In genomic region chr9:62025056-62025455, GRCm38 (mm10) we compare ENCODE assay signal across 28 mouse cellular contexts. TPM values are rescaled to one million over a fixed set of nuclear protein-coding genes. Genes with fewer than 3 reads are reported as not detected.
A peak's percentile ranks its signal among the peaks of the same experiment; 100 is the strongest.
DNase-seq lines count a peak whose midpoint lies in the region; ATAC-seq and TF ChIP-seq lines count a peak whose summit lies in the region.
"Had no signal": no experiment of that assay in that cellular context is flagged by ENCODE, and none has a peak within 500 bp of the region (broad histone marks: within the 10 kb centered on the region; RNA-seq: fewer than 3 reads in every experiment).

No protein-coding gene starts in this region.

- H3K36me3 ChIP-seq in intestine, embryonic 15.5 days, result no peaks in the 10 kb centered on the region
- no peaks in the 10 kb centered on the region for H3K36me3 ChIP-seq in intestine, postnatal 0 days (ENCODE audit: control insufficient read depth, insufficient read depth)
- no peaks in the 10 kb centered on the region for H3K36me3 ChIP-seq in stomach, embryonic 16.5 days (ENCODE audit: control insufficient read depth, insufficient read depth, low read length)
- H3K36me3 ChIP-seq: hindbrain, embryonic 13.5 days; limb, embryonic 12.5 days; liver, embryonic 15.5 days; midbrain, embryonic 12.5 days; neural tube, embryonic 13.5 days had no signal

- H3K27me3 ChIP-seq in intestine, embryonic 15.5 days (replicated peaks), result 0 out of 2 replicates have a peak, but pooled peaks cover 3% of the 10 kb centered on the region
- 0 out of 2 replicates have a peak, but pooled peaks cover 13% of the 10 kb centered on the region for H3K27me3 ChIP-seq in intestine, postnatal 0 days (replicated peaks; ENCODE audit: control insufficient read depth, insufficient read depth, low read length)
- no peaks in the 10 kb centered on the region for H3K27me3 ChIP-seq in stomach, embryonic 16.5 days (ENCODE audit: control insufficient read depth, insufficient read depth, low read length)

- H3K4me3 ChIP-seq in intestine, embryonic 15.5 days (replicated peaks), result no peak overlapping the region
- H3K4me3 ChIP-seq in intestine, postnatal 0 days (ENCODE audit: low read depth, low read length), result no peak overlapping the region
- peak overlapping the region; percentile 23 for H3K4me3 ChIP-seq in stomach, embryonic 16.5 days (replicated peaks; ENCODE audit: low read length)
- H3K4me3 ChIP-seq: erythroblast, embryonic 14.5 days; hindbrain, embryonic 13.5 days; limb, embryonic 12.5 days; liver, embryonic 15.5 days; midbrain, embryonic 12.5 days; neural tube, embryonic 13.5 days had no signal

- H3K9me3 ChIP-seq in intestine, embryonic 15.5 days, result no peaks in the 10 kb centered on the region
- no peaks in the 10 kb centered on the region for H3K9me3 ChIP-seq in intestine, postnatal 0 days (ENCODE audit: control insufficient read depth)
- no peaks in the 10 kb centered on the region for H3K9me3 ChIP-seq in stomach, embryonic 16.5 days (replicated peaks; ENCODE audit: control insufficient read depth, low read length)
- H3K9me3 ChIP-seq: hindbrain, embryonic 13.5 days; limb, embryonic 12.5 days; liver, embryonic 15.5 days; midbrain, embryonic 12.5 days; neural tube, embryonic 13.5 days had no signal

- no peak for ATAC-seq in intestine, embryonic 15.5 days
- no peak for ATAC-seq in intestine, postnatal 0 days
- ATAC-seq in stomach, embryonic 16.5 days (ENCODE audit: insufficient read depth, low FRiP score), result no peak
- ATAC-seq: activated CD4-positive, CD25-positive, alpha-beta regulatory T cell, adult 4 months; forebrain, postnatal 0 days had no signal

- 0 out of 2 replicates have a peak overlapping the region, but pooled peaks have one; percentile 6 for H3K4me2 ChIP-seq in intestine, embryonic 15.5 days (replicated peaks)
- no peak overlapping the region for H3K4me2 ChIP-seq in intestine, postnatal 0 days (replicated peaks; ENCODE audit: low read depth)
- H3K4me2 ChIP-seq in stomach, embryonic 16.5 days (ENCODE audit: low read depth, low read length), result peak overlapping the region; percentile 89
- H3K4me2 ChIP-seq: heart, embryonic 11.5 days; hindbrain, embryonic 13.5 days; limb, embryonic 12.5 days; liver, embryonic 15.5 days; lung, embryonic 14.5 days; midbrain, embryonic 12.5 days; neural tube, embryonic 13.5 days had no signal

- H3K4me1 ChIP-seq in intestine, embryonic 15.5 days (replicated peaks), result peaks cover 26% of the 10 kb centered on the region
- H3K4me1 ChIP-seq in intestine, postnatal 0 days (replicated peaks; ENCODE audit: control insufficient read depth, insufficient read depth, low read length), result 0 out of 2 replicates have a peak, but pooled peaks cover 4% of the 10 kb centered on the region
- H3K4me1 ChIP-seq in stomach, embryonic 16.5 days (ENCODE audit: control insufficient read depth, insufficient read depth, low read length), result peaks cover 13% of the 10 kb centered on the region

- TF ChIP-seq CTCF in intestine, postnatal 0 days (IDR thresholded peaks at IDR 0.05; ENCODE audit: low read depth), result no peak

- WGBS in intestine, embryonic 15.5 days, result 51% methylated on average over 5 of the region's 5 CpGs
- 37% methylated on average over 5 of the region's 5 CpGs for WGBS in intestine, postnatal 0 days
- 48% methylated on average over 5 of the region's 5 CpGs for WGBS in stomach, embryonic 16.5 days

- H3K27ac ChIP-seq in intestine, embryonic 15.5 days, result no peak overlapping the region
- no peak overlapping the region for H3K27ac ChIP-seq in intestine, postnatal 0 days (ENCODE audit: low read depth, low read length)
- H3K27ac ChIP-seq in stomach, embryonic 16.5 days (ENCODE audit: low read length), result no peak overlapping the region
- H3K27ac ChIP-seq: hindbrain, embryonic 13.5 days; limb, embryonic 12.5 days; liver, embryonic 15.5 days; midbrain, embryonic 12.5 days; neural tube, embryonic 13.5 days had no signal

- H3K9ac ChIP-seq in intestine, embryonic 15.5 days, result no peak overlapping the region
- no peak overlapping the region for H3K9ac ChIP-seq in intestine, postnatal 0 days (ENCODE audit: low read depth, low read length)
- H3K9ac ChIP-seq in stomach, embryonic 16.5 days (ENCODE audit: low read length), result no peak overlapping the region; the same call in 1 of the 2 replicates
- H3K9ac ChIP-seq: forebrain, postnatal 0 days; hindbrain, embryonic 13.5 days; limb, embryonic 12.5 days; liver, embryonic 15.5 days; lung, embryonic 14.5 days; midbrain, embryonic 12.5 days; neural tube, embryonic 13.5 days had no signal

- peak; percentile 66 to 73 for DNase-seq in kidney, adult 8-10 months
- peak; percentile 35 for DNase-seq in kidney, postnatal 10 days
- no peak for DNase-seq in adrenal gland, adult 8-10 months
- no peak for DNase-seq in lung, postnatal 10 days
- no peak for DNase-seq in testis, postnatal 14 days (ENCODE audit: low spot score)
- DNase-seq: adrenal gland, adult 2 months; cerebellum, adult 2 months; cerebellum, postnatal 14 days; forebrain, postnatal 0 days; gastrocnemius, postnatal 14 days; heart, adult 18-20 months; heart, postnatal 4 days; layer of hippocampus, adult 9-11 months; lung, embryonic 14.5 days; right cerebral cortex, postnatal 4 days; thymus, postnatal 14 days had no signal

RNA-seq across cellular contexts. Expression of gene Paqr5, which starts 1.6 kb away (rescaled TPM):
- polyA plus RNA-seq in intestine, embryonic 15.5 days (2015; fragmentation: Nextera tagmentation; extraction: Ambion mirVana), result 7.6 and 9.6 TPM in 2 replicates
- 2.1 and 5.1 TPM in 2 replicates for polyA plus RNA-seq in intestine, postnatal 0 days (2015; fragmentation: Nextera tagmentation; extraction: Ambion mirVana)
- 42.2 and 65.3 TPM in 2 replicates for polyA plus RNA-seq in stomach, embryonic 16.5 days (2015; fragmentation: Nextera tagmentation; extraction: Ambion mirVana)
- total RNA-seq in adrenal gland, adult 8-10 months (2022), result 1 to 10 TPM; 1.9 to 6.4 (median 4.2) TPM
- total RNA-seq: heart, postnatal 4 days; liver, adult 2 months had no signal
- polyA plus RNA-seq: erythroblast, embryonic 14.5 days had no signal

Comparison
In these comparisons a context has a peak if more than half of its experiments do, and no peak if none do; other contexts are left out.
1. DNase-seq: peak in kidney, adult 8-10 months (2 of 2) and kidney, postnatal 10 days (single experiment); none in adrenal gland, adult 8-10 months (single experiment), lung, postnatal 10 days (single experiment) and testis, postnatal 14 days (single experiment).